Mouse (Mus musculus) bone marrow macrophage, adult 2 months (primary cell): ENCODE results near the gene Pkd1l2.

Experiments used
- CTCF ChIP-seq: IDR thresholded peaks from 2 replicates; pipeline ENCODE4 v1.5.1; 2012; ENCODE audit warnings: low read depth, mild to moderate bottlenecking, low read length, moderate library complexity
- POLR2A ChIP-seq: IDR thresholded peaks from 2 replicates; pipeline ENCODE4 v1.6.1; 2012; ENCODE audit warnings: mild to moderate bottlenecking, low read depth, low read length, borderline replicate concordance

DNA sequence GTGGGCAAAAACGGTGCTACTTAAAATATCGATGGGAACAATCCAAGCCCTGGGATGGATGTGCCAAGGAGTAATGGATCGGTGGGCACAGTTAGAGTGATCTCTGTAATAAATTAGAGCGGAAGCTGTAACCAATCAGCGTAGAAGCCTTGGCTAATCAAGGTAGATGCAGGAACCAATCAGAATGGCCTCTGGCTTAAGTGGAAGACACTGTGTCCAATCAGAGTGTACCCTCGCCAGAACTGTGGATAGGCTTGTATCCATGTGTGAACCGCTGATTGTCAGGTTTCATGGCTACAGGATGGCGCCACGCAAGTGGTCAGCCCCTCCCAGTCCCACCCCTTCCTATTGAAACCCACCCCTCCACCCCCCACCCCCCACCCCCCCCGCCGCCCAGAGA, 14.9 kb downstream of the Pkd1l2 start:
- TF ChIP-seq CTCF = no peak
- TF ChIP-seq POLR2A = no peak
